Mouse (Mus musculus): ENCODE measurements around the gene Tmem106a.
"Not testable (repeated sequence)": the region's sequence is repeated elsewhere in the genome, so short reads cannot be mapped to it uniquely, and the experiment has no call there.

Gene Tmem106a

DNA sequence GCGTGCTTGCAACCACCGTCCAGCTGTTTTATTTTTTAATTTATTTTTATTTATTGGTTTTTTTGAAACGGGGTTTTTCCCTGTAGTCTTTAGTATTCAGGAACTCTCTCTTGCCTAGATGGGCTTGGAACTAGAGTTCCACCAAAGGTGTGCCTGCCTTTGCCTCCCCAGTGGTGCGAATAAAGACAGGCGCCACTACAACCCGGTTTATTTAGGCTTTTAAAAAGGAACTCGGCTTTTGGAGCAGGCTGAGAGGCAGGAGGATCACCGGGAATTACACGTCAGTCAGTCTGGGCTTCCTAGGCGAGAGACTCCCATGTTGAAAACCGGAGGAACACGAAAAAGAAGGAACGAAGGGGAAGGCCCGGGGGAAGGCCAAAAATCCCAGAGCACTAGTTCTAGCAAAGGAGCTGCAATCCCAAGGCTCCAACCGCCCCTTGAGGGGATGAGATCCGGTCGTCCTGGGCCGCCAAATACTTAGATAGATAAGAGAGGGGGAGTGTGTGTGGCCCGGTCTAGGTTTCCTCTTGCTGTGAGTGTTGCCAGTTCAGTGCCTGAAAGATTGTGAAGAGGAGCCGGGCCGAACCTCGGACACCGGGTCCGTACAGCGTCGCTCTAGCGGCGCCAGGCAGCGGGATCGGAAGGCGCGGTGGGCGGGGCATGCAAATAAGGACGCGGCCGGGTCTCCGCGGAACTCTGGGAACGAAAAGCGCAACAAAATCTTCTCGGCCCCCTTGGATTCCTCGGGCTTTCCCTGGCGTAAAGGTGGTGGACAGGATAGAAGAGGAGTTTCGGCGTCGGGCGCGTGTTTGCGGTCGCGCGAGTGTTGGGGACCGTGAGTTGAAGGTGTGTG lies 59.0 kb downstream of the Tmem106a start:
- in situ Hi-C loops (cut with MboI, MseI) = not testable (repeated sequence)

Data from T-helper 17 cell (primary cell).